Mouse (Mus musculus) liver, embryonic 13.5 days (tissue): Measurements from ENCODE around the gene Ephb1. TPM values are rescaled to one million over a fixed set of nuclear protein-coding genes. Genes with fewer than 3 reads are reported as not detected.

Experiments
- ATAC-seq: fragments of 200-750 bp; cut with Nextera tagmentation; 2 replicates; pipeline ENCODE4 v1.8.0; 2017; ENCODE audit warnings: low read depth, mild to moderate bottlenecking, moderate number of reproducible peaks, moderate library complexity
- DNase-seq: peaks from one replicate; pipeline ENCODE4 v3.0.0; 2022
- H3K27ac ChIP-seq: fragments of 300-500 bp; sonication (generic); 2 replicates; pipeline ENCODE4 v1.5.1; 2015; ENCODE audit warnings: moderate library complexity, mild to moderate bottlenecking, inconsistent platforms
- H3K27me3 ChIP-seq: fragments of 300-500 bp; sonication (generic); 2 replicates; pipeline ENCODE4 v1.6.1; 2015; ENCODE audit warnings: mild to moderate bottlenecking, inconsistent platforms
- H3K36me3 ChIP-seq: fragments of 300-500 bp; sonication (generic); 2 replicates; pipeline ENCODE4 v1.6.1; 2015; ENCODE audit warnings: mild to moderate bottlenecking, inconsistent platforms
- H3K4me1 ChIP-seq: fragments of 300-500 bp; sonication (generic); replicated peaks from 2 replicates; pipeline ENCODE4 v1.6.1; 2015; ENCODE audit warnings: inconsistent platforms
- H3K4me2 ChIP-seq: fragments of 300-500 bp; sonication (generic); 2 replicates; pipeline ENCODE4 v1.6.1; 2015; ENCODE audit warnings: inconsistent platforms, mild to moderate bottlenecking, moderate library complexity
- H3K4me3 ChIP-seq: fragments of 300-500 bp; sonication (generic); replicated peaks from 2 replicates; pipeline ENCODE4 v1.5.1; 2015; ENCODE audit warnings: mild to moderate bottlenecking, inconsistent platforms
- H3K9ac ChIP-seq: fragments of 300-500 bp; sonication (generic); 2 replicates; pipeline ENCODE4 v1.6.1; 2015; ENCODE audit warnings: mild to moderate bottlenecking, inconsistent platforms
- H3K9me3 ChIP-seq: fragments of 300-500 bp; sonication (generic); replicated peaks from 2 replicates; pipeline ENCODE4 v1.6.1; 2016; ENCODE audit warnings: inconsistent platforms
- WGBS: fragments of 180-500 bp; shearing (Covaris S2); methylation state at CpG from one replicate; pipeline ENCODE4 v1.1.7; 2015; ENCODE audit not compliant: insufficient replicate concordance; 5-methylcytosine and 5-hydroxymethylcytosine counted together
- polyA plus RNA-seq: library from polyadenylated mRNA; unstranded; fragments of >200 nt; fragmentation: Nextera tagmentation; extraction: Ambion mirVana; gene quantifications from 2 replicates; pipeline ENCODE4 v1.2.1, GENCODE M21; 2015

Gene Ephb1
- polyA plus RNA-seq, 1 experiment from 2014 or later: 0.20 TPM

DNA sequence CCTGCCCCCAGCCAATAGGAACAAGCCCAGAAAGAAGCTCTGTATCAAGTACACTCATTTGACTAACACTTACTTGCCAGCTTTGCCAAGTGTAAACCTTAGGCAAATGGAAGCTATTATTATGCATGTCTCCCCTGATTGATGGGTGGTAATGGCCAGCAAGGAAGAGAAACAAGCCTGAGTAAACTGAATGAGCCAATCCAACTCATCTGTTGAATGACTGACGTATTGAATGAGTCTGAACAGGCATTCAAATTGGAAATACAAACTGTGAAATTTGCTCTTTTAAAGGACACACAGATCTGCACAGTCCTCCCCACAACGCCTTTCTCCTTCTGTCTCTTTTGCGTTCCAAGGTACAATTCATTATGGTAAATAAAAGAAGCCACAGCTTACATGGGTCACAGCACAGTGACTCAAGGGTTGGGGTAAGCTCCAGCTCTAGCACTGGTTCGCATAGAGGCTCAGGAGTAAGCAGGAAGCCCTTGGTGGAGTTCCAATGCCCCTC, 119.0 kb downstream of the Ephb1 start:
- DNase-seq (no peak), ATAC-seq (no peak)
- 61% methylated on average over 4 of the region's 4 CpGs for WGBS
- Histone ChIP-seq H3K4me3 (no peak overlapping the region), H3K27ac (no peak overlapping the region), H3K4me1 (no peaks in the 10 kb centered on the region), H3K9ac (no peak overlapping the region), H3K27me3 (no peaks in the 10 kb centered on the region), H3K9me3 (no peaks in the 10 kb centered on the region), H3K36me3 (no peaks in the 10 kb centered on the region), H3K4me2 (no peak overlapping the region)

DNA sequence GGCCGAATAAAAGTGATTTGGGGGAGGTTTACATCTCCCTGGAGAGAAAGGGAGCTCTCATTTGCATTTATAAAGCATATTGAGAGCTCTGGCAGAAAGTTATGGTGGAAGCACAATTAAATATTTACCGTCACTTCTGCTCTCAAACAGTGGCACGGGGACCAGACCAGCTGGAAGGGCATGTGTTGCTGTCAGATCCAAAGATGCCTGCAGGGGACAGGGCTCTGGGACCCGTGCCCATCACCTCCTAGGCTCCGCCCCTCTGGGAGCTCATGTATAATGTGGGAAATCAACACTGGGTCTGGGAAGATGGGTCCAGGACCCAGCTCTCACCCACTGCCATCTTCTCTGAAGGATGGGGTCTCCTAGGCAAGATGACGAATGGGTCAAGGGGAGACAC, 123.2 kb downstream of the Ephb1 start:
- Histone ChIP-seq H3K9ac (no peak overlapping the region), H3K27me3 (no peaks in the 10 kb centered on the region), H3K27ac (no peak overlapping the region), H3K36me3 (no peaks in the 10 kb centered on the region), H3K4me1 (no peaks in the 10 kb centered on the region), H3K4me3 (no peak overlapping the region), H3K4me2 (no peak overlapping the region), H3K9me3 (no peaks in the 10 kb centered on the region)
- no peak for ATAC-seq
- no peak for DNase-seq
- 53% methylated on average over 6 of the region's 6 CpGs for WGBS

DNA sequence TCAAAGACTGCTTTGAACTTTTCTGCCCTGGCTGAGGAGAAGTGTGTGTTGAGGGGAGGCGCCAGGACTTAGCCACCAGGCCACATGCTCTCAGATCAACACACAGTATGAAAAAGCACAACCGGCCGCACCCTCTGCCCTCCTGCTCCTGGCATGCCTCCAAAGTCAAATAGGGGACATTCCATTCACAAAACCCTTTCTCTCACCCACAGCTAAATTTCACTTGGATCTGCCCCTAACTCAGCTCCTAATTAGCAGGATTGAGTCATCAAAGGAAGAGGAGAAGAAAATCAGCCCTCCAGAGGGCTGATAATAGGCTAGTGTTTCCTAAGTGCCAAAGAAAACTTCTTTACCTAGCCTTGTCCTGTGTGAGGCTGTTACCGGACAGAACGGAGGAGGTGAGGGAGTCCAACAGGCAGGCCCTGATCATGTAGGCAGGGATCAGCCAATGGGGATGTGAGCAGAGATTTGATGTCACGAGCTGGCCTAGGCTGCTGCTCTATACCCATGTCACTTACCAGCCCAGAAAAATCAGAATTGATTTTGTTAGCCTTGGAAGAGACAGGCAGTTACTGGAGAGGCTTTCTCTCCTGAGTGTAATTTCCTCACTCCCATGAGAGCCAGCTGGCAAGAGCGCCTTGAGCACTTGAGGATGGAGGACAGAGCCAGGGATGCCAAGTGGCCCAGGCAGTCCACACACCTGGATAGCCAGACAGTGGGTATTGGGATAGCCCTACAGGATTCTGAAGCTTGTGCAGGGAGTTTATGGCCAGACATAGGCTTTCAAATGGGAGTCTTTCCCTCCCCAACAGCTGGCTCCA, 137.5 kb downstream of the Ephb1 start:
- Histone ChIP-seq H3K9ac (no peak overlapping the region), H3K4me2 (no peak overlapping the region), H3K4me1 (no peaks in the 10 kb centered on the region), H3K4me3 (no peak overlapping the region), H3K27ac (no peak overlapping the region), H3K9me3 (no peaks in the 10 kb centered on the region), H3K36me3 (no peaks in the 10 kb centered on the region), H3K27me3 (no peaks in the 10 kb centered on the region)
- 51% methylated on average over 7 of the region's 7 CpGs for WGBS
- DNase-seq (no peak), ATAC-seq (no peak)

DNA sequence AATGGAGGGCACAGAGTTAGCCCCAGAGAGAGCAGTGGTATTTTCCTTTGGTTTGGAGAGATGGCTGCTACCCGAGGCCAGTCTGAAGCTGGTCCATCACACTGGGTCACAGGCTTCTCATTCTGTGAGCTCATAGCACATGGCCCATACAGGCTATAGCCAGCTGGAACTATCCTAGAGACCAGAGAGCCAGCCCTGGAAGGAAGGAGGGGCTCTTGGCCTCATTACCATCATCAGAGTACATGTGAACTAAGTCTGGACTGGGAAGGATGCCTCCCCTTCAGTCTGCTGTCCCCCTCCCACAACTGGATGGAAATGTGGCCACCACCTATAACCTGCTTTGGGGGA, 142.5 kb downstream of the Ephb1 start:
- ATAC-seq: no peak
- Histone ChIP-seq H3K4me3 (no peak overlapping the region), H3K36me3 (no peaks in the 10 kb centered on the region), H3K27me3 (no peaks in the 10 kb centered on the region), H3K9ac (no peak overlapping the region), H3K27ac (no peak overlapping the region), H3K4me1 (no peaks in the 10 kb centered on the region), H3K9me3 (no peaks in the 10 kb centered on the region), H3K4me2 (no peak overlapping the region)
- no peak for DNase-seq
- 42% methylated on average over 1 of the region's 1 CpGs for WGBS

DNA sequence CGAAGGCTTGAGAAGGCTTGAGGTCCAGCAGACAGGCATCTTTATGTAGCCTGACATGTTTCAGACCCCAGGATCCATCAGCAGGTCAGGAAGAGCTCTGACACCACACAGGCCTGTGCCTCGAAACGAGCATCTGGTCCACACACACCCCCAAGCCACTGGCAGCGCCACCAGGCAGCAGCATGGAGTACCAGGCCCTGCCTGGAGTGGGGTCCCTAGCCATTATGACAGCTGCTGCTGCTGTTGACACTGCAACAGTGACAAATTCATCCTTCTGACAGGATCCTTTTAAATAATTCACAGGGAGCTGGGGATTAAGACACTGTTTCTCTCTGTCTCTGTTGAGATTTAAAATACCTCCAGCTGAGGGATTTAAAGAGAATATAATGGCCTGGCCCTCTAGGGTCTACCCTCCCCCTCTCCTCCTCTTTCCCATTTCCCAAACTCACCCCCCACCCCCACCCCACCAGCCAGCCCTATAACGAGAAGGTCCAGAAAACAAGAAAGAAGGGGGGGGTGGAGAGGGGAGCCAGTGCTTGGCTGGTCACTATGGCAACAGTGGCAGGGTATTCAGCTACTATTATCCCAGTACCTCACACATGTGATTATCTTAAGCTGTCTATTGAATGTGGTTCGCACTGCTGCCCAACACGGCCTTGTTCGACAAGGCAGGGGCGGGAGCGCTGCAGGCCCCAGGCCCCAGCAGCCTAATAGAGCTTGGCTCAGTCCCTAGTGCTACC, 143.0 kb downstream of the Ephb1 start:
- H3K4me3 ChIP-seq: no peak overlapping the region
- no peak overlapping the region for H3K9ac ChIP-seq
- DNase-seq: no peak
- 44% methylated on average over 10 of the region's 10 CpGs for WGBS
- no peaks in the 10 kb centered on the region for H3K9me3 ChIP-seq
- no peaks in the 10 kb centered on the region for H3K27me3 ChIP-seq
- ATAC-seq: no peak
- H3K27ac ChIP-seq: no peak overlapping the region
- H3K4me2 ChIP-seq: no peak overlapping the region
- no peaks in the 10 kb centered on the region for H3K36me3 ChIP-seq
- H3K4me1 ChIP-seq: no peaks in the 10 kb centered on the region

DNA sequence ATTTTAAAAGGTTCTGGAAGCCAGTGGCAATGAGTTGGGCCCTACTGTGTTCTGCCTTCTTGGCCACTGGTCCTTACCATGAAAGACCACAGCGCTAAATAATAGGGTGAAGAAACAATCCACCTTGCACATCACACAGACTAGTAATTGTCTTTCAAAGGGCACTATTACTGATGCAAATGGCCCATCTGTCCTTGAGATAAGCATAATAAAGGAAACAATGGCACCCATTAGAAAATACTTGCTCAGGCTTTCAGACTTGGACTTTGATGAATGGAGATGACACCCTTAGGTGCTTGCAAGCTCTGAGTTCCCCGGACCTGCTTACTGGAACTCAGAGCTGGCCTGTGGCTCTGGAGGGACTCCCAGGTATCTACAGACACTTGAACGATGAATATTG, 149.0 kb downstream of the Ephb1 start:
- DNase-seq: no peak
- no peak for ATAC-seq
- H3K9ac ChIP-seq: no peak overlapping the region
- WGBS: 56% methylated on average over 3 of the region's 3 CpGs
- H3K9me3 ChIP-seq: no peaks in the 10 kb centered on the region
- H3K27me3 ChIP-seq: no peaks in the 10 kb centered on the region
- no peak overlapping the region for H3K4me2 ChIP-seq
- no peaks in the 10 kb centered on the region for H3K36me3 ChIP-seq
- H3K27ac ChIP-seq: no peak overlapping the region
- no peak overlapping the region for H3K4me3 ChIP-seq
- H3K4me1 ChIP-seq: no peaks in the 10 kb centered on the region

DNA sequence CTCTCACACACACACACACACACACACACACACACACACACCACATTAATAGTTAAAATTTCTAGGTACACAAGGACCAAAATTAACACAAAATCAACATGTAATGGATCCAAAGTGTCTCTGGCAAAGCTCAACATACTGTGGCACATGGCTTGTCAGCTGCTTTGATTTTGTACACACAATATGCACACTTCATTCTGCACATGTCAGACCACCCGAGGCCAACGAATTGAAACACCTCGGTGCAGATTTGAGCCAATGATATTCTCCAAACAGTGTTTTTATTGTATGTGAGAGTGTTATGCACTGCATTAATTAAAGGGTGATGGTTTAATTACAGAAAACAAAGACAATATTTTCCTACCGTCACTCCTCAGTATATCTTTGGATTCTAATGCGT, 152.6 kb downstream of the Ephb1 start:
- WGBS: 73% methylated on average over 5 of the region's 5 CpGs
- Histone ChIP-seq H3K4me3 (no peak overlapping the region), H3K27me3 (no peaks in the 10 kb centered on the region), H3K9ac (no peak overlapping the region), H3K9me3 (no peaks in the 10 kb centered on the region), H3K4me2 (no peak overlapping the region), H3K4me1 (no peaks in the 10 kb centered on the region), H3K36me3 (no peaks in the 10 kb centered on the region), H3K27ac (no peak overlapping the region)
- DNase-seq (no peak), ATAC-seq (no peak)

DNA sequence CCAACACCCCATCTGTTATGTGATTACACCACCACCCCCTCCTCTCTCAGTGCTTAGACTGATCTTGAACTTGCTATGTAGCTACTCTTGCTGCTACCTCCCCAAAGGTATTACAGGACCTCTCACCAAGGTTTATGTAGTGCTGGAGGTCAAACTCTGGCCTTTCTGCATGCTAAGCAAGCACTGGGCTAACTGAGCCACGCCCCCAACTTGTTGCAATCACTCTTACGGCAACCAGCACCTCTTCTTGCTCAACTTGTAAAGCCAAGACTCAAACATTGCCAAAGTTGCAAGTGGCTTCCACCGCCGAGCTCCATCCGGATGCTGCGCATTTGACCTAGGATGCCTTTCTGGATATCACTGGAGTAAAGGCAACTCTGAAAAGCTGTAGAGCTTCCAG, 157.6 kb downstream of the Ephb1 start:
- no peaks in the 10 kb centered on the region for H3K27me3 ChIP-seq
- WGBS: 79% methylated on average over 6 of the region's 6 CpGs

DNA sequence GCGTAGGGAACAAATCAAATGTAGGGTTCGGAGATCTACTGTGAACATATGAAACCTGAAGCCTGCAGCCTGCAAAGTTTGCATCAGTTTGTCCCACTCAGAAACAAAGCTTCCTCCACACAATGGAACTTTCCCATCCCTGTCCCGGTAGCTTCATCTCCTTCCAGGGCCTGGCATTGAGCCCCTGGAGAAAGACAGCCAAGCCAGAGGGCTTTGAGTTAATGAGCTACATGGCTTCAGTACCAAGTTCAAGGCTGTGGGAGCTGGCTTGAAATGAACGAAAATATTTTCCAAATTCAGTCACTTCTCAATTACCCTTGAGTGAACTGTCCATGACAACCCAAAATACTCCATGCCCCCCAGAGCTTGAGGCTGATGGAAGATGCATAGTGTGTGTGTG, 160.4 kb downstream of the Ephb1 start:
- Histone ChIP-seq H3K27me3 (no peaks in the 10 kb centered on the region), H3K9ac (no peak overlapping the region), H3K36me3 (no peaks in the 10 kb centered on the region), H3K4me1 (no peaks in the 10 kb centered on the region), H3K4me3 (no peak overlapping the region), H3K9me3 (no peaks in the 10 kb centered on the region), H3K4me2 (no peak overlapping the region), H3K27ac (no peak overlapping the region)
- 70% methylated on average over 4 of the region's 4 CpGs for WGBS
- no peak for ATAC-seq
- DNase-seq: no peak

More for the DNA sequence above, 157.6 kb downstream of the Ephb1 start:
- Histone ChIP-seq H3K4me1 (no peaks in the 10 kb centered on the region), H3K36me3 (no peaks in the 10 kb centered on the region), H3K4me3 (no peak overlapping the region), H3K9ac (no peak overlapping the region), H3K4me2 (no peak overlapping the region), H3K9me3 (no peaks in the 10 kb centered on the region), H3K27ac (no peak overlapping the region)
- DNase-seq (no peak), ATAC-seq (no peak)

DNA sequence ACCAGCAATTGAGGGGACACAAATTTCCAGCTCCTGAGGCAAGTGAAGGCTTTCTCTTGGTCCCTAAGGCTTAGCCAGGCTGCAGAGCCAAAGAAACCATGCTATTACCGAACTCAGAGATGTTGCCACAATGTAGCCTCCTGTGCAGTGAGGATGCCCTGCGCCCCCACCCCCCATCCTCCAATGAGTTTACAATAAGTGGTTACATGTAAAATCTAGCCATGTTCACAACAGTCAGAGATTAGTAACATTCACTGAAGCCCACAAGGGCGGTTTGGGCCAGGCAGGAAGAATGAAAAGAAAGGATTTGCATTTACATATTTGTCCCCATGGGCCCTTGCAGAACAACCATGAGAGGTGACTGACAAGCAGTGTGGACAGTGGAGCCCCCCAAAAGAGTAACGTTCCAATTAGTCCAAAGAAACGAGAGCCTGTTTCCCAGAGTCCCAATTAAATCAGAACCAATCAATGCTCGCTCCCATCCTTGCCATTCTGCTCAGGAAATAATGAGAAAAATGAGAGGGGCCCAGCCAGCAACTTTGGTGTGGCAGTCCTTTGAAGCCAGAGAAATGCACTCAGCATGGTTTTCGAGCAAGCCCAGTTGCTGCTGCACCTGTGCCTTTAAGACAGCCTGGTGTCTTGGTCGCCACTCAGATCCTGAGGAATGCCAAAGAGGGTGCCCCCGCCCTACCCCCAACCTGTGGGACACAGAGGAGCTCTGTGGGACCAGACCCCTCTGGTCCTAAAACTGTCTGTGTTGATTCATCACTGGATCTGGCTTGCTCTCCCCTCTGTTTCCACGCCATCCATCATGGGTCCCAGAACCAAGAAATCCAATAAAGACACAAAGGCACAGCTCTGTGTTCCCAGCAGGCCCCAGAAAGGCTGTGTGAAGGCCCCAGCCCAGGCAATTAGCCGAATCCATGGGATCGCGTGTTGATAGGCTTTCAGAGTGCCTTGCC, 161.5 kb downstream of the Ephb1 start:
- no peak overlapping the region for H3K27ac ChIP-seq
- H3K36me3 ChIP-seq: no peaks in the 10 kb centered on the region
- WGBS: 54% methylated on average over 13 of the region's 13 CpGs
- H3K27me3 ChIP-seq: no peaks in the 10 kb centered on the region
- DNase-seq: no peak
- no peak overlapping the region for H3K9ac ChIP-seq
- no peak overlapping the region for H3K4me2 ChIP-seq
- no peaks in the 10 kb centered on the region for H3K9me3 ChIP-seq
- ATAC-seq: no peak
- H3K4me1 ChIP-seq: no peaks in the 10 kb centered on the region
- H3K4me3 ChIP-seq: no peak overlapping the region

DNA sequence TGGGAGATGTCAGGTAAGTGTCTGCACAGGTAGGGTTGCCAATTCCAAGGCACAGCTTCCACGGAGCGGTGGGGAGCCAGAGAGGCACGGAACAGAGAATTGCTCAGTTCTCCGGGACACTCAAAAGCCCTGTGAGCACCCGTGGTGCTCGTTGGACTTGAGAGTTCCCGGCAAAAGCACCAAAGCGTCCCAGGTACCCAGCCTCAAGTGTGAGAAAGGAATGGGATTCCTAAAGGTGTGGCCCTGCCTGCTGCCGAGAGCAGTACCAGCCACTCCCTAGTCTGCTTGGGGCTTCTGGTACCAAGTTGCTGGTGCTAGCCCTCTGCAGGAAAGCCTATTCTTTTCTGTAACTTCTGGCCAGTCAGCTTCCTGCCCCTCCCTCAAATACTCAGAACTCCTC, 164.4 kb downstream of the Ephb1 start:
- ATAC-seq (no peak), DNase-seq (no peak)
- 63% methylated on average over 9 of the region's 9 CpGs for WGBS
- H3K9me3 ChIP-seq: no peaks in the 10 kb centered on the region
- no peak overlapping the region for H3K9ac ChIP-seq
- H3K36me3 ChIP-seq: no peaks in the 10 kb centered on the region
- no peak overlapping the region for H3K27ac ChIP-seq
- no peaks in the 10 kb centered on the region for H3K27me3 ChIP-seq
- no peak overlapping the region for H3K4me3 ChIP-seq
- no peak overlapping the region for H3K4me2 ChIP-seq
- H3K4me1 ChIP-seq: no peaks in the 10 kb centered on the region
